Mouse (Mus musculus): ENCODE data around the gene Crybg3. TPM values are rescaled to one million over a fixed set of nuclear protein-coding genes. Genes with fewer than 3 reads are reported as not detected.

Crybg3 gene
- polyA plus RNA-seq, 1 experiment from 2014 or later, result 1.8 TPM

DNA sequence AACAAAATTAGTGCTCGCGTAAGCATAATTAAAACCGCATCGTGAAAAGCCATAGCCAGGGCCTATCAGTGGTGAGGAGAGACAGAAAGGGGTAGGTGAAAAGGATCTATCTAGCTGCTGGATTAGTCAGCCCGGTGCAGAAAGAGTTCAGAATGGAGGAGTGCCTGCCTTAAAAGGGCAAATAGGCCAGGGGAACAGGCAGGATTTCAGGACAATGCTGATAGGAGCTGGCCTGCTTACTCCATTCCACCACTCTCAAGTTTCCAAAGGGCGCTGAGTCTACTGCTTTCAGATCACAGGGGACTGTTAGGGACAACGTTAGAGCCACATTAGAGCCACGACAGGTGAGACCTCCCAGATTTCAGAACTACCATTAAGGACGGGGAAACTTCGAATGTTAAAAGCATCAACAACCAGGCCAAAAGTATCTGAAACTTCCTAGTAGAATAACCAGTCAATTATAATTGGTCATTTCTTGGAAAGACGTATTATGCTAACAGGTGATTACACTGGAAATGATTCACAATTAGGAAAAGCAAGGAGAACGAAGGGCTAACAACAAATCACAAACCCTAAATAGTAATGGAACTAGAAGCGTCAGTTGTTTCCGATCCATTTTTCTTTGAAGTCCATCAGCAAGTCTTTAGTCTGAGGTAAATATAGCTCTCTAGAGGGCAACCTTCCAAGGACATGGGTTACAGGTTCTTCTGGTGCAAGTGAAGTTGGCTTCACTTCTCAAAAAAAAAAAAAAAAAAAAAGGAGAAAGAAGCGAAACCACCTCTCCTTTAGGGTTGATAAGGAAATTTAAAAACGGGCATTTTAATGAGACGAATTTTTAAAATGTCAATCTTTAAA is 1.1 kb downstream of the Crybg3 start:
- 0 out of 2 replicates have a peak, but pooled peaks cover 5% of the 10 kb centered on the region for H3K27me3 ChIP-seq (replicated peaks)
- H3K4me1 ChIP-seq, result peaks cover 28% of the 10 kb centered on the region
- no peaks in the 10 kb centered on the region for H3K36me3 ChIP-seq
- WGBS, result 20% methylated on average over 17 of the region's 17 CpGs
- no peaks in the 10 kb centered on the region for H3K9me3 ChIP-seq (replicated peaks)
- H3K4me2 ChIP-seq, result peak overlapping the region; percentile 88
- peak overlapping the region; percentile 65 for H3K4me3 ChIP-seq (replicated peaks)
- no peak overlapping the region for H3K27ac ChIP-seq (replicated peaks)
- no peak overlapping the region for H3K9ac ChIP-seq (replicated peaks)
- ATAC-seq (ENCODE audit: low FRiP score), result no peak

DNA sequence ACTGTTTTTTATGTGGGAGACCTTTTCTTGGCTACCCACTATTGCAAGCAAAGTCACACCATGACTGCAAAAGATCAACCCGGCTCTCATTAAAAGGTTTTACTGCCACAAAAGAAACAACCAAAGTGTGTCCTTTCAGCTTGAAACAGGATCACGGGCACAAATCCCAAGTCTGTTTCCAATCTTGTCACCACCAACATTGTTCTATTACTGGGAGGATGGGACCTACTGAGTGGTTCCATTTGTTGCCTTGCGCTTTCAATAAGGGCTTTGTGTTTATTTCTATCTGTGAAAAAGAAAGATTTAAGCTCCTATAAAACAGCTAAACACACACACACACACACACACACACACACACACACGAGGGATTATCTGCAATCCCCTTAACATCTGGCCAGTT is 1.8 kb downstream of the Crybg3 start:
- Histone ChIP-seq H3K9ac (replicated peaks) (no peak overlapping the region), H3K27me3 (replicated peaks) (0 out of 2 replicates have a peak, but pooled peaks cover 5% of the 10 kb centered on the region), H3K4me3 (replicated peaks) (no peak overlapping the region; the same call in 1 of the 2 replicates), H3K9me3 (replicated peaks) (no peaks in the 10 kb centered on the region), H3K36me3 (no peaks in the 10 kb centered on the region), H3K27ac (replicated peaks) (no peak overlapping the region), H3K4me1 (peaks cover 22% of the 10 kb centered on the region), H3K4me2 (peak overlapping the region; percentile 88)
- no peak for ATAC-seq (ENCODE audit: low FRiP score)
- WGBS, result 23% methylated on average over 4 of the region's 4 CpGs

- Histone ChIP-seq H3K4me1 (peaks cover 22% of the 10 kb centered on the region), H3K9ac (replicated peaks) (no peak overlapping the region)
- WGBS, result 98% methylated on average over 6 of the region's 6 CpGs
Measured at GRCm38 (mm10) chr16:59597256-59597655, 3.5 kb downstream of the Crybg3 start.

GRCm38 (mm10) chr16:59594714-59595113 is 6.1 kb downstream of the Crybg3 start:
- no peak overlapping the region for H3K4me2 ChIP-seq
- 86% methylated on average over 3 of the region's 3 CpGs for WGBS
- no peak overlapping the region for H3K27ac ChIP-seq (replicated peaks)
- no peak overlapping the region for H3K4me3 ChIP-seq (replicated peaks)
- H3K4me1 ChIP-seq, result peaks cover 8% of the 10 kb centered on the region
- no peaks in the 10 kb centered on the region for H3K27me3 ChIP-seq (replicated peaks)
- H3K36me3 ChIP-seq, result no peaks in the 10 kb centered on the region
- H3K9me3 ChIP-seq (replicated peaks), result no peaks in the 10 kb centered on the region
- H3K9ac ChIP-seq (replicated peaks), result no peak overlapping the region
- no peak for ATAC-seq (ENCODE audit: low FRiP score)

More at GRCm38 (mm10) chr16:59597256-59597655, 3.5 kb downstream of the Crybg3 start:
- Histone ChIP-seq H3K9me3 (replicated peaks) (no peaks in the 10 kb centered on the region), H3K27ac (replicated peaks) (no peak overlapping the region), H3K27me3 (replicated peaks) (0 out of 2 replicates have a peak, but pooled peaks cover 2% of the 10 kb centered on the region), H3K36me3 (no peaks in the 10 kb centered on the region), H3K4me3 (replicated peaks) (no peak overlapping the region), H3K4me2 (no peak overlapping the region)
- no peak for ATAC-seq (ENCODE audit: low FRiP score)

DNA sequence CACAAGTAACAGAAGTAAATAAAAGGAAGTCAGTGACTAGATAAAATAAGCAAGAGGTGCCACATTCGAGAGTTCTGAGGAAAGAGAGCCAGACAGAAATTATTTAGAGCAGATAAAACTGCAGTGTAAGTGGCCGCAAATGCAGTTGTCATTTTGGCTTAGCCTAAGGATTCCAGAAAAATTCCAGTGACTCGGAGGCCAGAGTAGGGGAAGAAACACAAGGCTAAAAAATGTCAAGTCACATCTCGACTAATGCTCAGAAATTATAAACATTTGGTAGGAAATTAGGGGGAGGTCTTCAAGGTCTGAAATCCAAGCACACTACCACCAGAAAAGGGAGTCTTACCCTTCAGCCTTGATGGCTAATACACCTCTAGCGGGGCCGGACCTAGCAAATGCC is 10.0 kb downstream of the Crybg3 start:
- H3K4me1 ChIP-seq, result peaks cover 8% of the 10 kb centered on the region; the same call in 1 of the 2 replicates
- 82% methylated on average over 6 of the region's 6 CpGs for WGBS
- no peak for ATAC-seq (ENCODE audit: low FRiP score)

GRCm38 (mm10) chr16:59588351-59589025 is 12.3 kb downstream of the Crybg3 start:
- H3K27me3 ChIP-seq (replicated peaks), result no peaks in the 10 kb centered on the region
- WGBS, result 61% methylated on average over 13 of the region's 13 CpGs
- no peak overlapping the region for H3K27ac ChIP-seq (replicated peaks)
- no peak overlapping the region for H3K4me2 ChIP-seq
- H3K9ac ChIP-seq (replicated peaks), result no peak overlapping the region
- no peaks in the 10 kb centered on the region for H3K36me3 ChIP-seq
- ATAC-seq (ENCODE audit: low FRiP score), result peak; percentile 43; the same call in 1 of the 2 replicates
- peaks cover 8% of the 10 kb centered on the region; the same call in 1 of the 2 replicates for H3K4me1 ChIP-seq
- H3K9me3 ChIP-seq (replicated peaks), result no peaks in the 10 kb centered on the region
- H3K4me3 ChIP-seq (replicated peaks), result no peak overlapping the region

More for the DNA sequence above, 10.0 kb downstream of the Crybg3 start:
- H3K9ac ChIP-seq (replicated peaks), result no peak overlapping the region
- H3K36me3 ChIP-seq, result no peaks in the 10 kb centered on the region
- H3K9me3 ChIP-seq (replicated peaks), result no peaks in the 10 kb centered on the region
- no peak overlapping the region for H3K27ac ChIP-seq (replicated peaks)
- no peak overlapping the region for H3K4me2 ChIP-seq
- H3K4me3 ChIP-seq (replicated peaks), result no peak overlapping the region
- H3K27me3 ChIP-seq (replicated peaks), result no peaks in the 10 kb centered on the region

DNA sequence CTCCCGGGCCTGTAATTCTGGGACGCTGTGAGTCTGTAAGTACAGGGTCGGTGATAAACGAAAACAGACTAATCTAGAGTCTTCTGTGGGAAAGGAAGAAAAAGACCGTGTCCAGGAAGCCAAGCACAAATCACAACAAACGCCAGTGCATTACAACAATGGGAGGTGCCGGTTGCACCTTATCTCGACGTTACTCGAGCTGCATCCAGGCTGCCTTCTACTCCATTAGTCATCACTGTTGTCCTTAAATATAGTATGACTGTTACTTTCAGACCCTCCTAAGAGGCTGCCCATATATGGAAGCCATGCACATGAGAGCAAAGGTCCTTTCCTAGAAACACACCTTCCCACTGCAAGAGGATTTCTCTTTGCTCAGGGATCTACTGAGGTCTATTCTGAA is 13.0 kb downstream of the Crybg3 start:
- 71% methylated on average over 10 of the region's 10 CpGs for WGBS
- H3K27me3 ChIP-seq (replicated peaks), result no peaks in the 10 kb centered on the region
- no peak overlapping the region for H3K4me3 ChIP-seq (replicated peaks)
- no peak overlapping the region for H3K4me2 ChIP-seq
- peaks cover 8% of the 10 kb centered on the region; the same call in 1 of the 2 replicates for H3K4me1 ChIP-seq
- H3K9me3 ChIP-seq (replicated peaks), result no peaks in the 10 kb centered on the region
- H3K36me3 ChIP-seq, result no peaks in the 10 kb centered on the region
- no peak overlapping the region for H3K9ac ChIP-seq (replicated peaks)
- no peak for ATAC-seq (ENCODE audit: low FRiP score)
- no peak overlapping the region for H3K27ac ChIP-seq (replicated peaks)

DNA sequence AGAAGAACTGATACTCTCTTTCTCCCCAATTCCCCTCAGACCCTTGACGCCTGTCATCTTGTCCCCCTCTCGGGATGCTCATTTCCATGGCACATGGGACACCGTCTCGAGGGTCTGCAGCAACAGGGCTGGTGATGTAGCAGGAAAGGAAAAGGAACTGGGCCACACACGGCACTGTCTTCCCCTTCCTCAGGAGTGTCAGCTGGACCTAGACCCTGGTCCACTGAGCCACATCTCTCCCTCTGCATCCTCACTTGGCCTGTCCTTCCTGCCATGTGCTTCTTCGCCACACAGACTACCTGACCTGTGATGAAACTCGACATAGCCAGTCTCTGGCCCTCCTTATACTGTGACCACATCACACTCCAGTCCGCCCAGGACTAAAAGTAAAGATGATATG is 13.9 kb downstream of the Crybg3 start:
- Histone ChIP-seq H3K4me3 (replicated peaks) (no peak overlapping the region), H3K4me1 (peaks cover 8% of the 10 kb centered on the region; the same call in 1 of the 2 replicates), H3K27ac (replicated peaks) (no peak overlapping the region), H3K36me3 (no peaks in the 10 kb centered on the region), H3K4me2 (no peak overlapping the region), H3K9ac (replicated peaks) (no peak overlapping the region), H3K9me3 (replicated peaks) (no peaks in the 10 kb centered on the region), H3K27me3 (replicated peaks) (no peaks in the 10 kb centered on the region)
- no peak for ATAC-seq (ENCODE audit: low FRiP score)
- 90% methylated on average over 8 of the region's 8 CpGs for WGBS

- WGBS, result 72% methylated on average over 6 of the region's 6 CpGs
- Histone ChIP-seq H3K36me3 (no peaks in the 10 kb centered on the region), H3K9ac (replicated peaks) (no peak overlapping the region), H3K27me3 (replicated peaks) (no peaks in the 10 kb centered on the region), H3K4me3 (replicated peaks) (no peak overlapping the region), H3K4me1 (peaks cover 8% of the 10 kb centered on the region; the same call in 1 of the 2 replicates), H3K9me3 (replicated peaks) (no peaks in the 10 kb centered on the region), H3K4me2 (no peak overlapping the region), H3K27ac (replicated peaks) (no peak overlapping the region)
- ATAC-seq (ENCODE audit: low FRiP score), result no peak
Measured at GRCm38 (mm10) chr16:59586276-59586675, 14.5 kb downstream of the Crybg3 start.

DNA sequence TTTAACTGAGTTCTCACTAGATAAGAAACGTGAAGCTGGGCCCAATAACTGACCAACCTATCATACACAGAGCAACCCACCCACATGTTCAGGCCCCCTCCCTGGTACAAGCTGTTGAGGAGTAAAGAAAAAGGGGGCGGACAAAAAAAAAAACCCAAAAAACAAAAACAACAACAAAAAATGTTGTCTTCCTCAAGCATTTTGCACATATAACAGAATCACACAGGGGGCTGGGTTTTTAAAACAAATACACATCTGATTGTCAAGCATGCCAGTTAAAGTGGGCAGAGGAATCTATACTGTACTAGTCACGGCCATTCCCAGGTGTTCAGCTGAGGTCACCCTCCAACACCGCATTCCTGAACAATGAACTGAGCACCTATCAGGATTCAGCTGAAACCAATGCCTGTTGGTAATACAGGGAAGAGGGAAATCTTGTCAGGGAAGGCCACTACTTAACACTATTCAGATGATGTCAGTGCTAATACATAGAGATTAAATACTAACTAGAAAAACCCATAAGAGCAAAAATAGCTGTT is 15.0 kb downstream of the Crybg3 start:
- Histone ChIP-seq H3K9ac (replicated peaks) (no peak overlapping the region), H3K9me3 (replicated peaks) (no peaks in the 10 kb centered on the region), H3K27me3 (replicated peaks) (no peaks in the 10 kb centered on the region), H3K4me2 (no peak overlapping the region), H3K4me1 (peaks cover 8% of the 10 kb centered on the region; the same call in 1 of the 2 replicates), H3K36me3 (no peaks in the 10 kb centered on the region), H3K27ac (replicated peaks) (no peak overlapping the region), H3K4me3 (replicated peaks) (no peak overlapping the region)
- 90% methylated on average over 4 of the region's 4 CpGs for WGBS
- no peak for ATAC-seq (ENCODE audit: low FRiP score)

DNA sequence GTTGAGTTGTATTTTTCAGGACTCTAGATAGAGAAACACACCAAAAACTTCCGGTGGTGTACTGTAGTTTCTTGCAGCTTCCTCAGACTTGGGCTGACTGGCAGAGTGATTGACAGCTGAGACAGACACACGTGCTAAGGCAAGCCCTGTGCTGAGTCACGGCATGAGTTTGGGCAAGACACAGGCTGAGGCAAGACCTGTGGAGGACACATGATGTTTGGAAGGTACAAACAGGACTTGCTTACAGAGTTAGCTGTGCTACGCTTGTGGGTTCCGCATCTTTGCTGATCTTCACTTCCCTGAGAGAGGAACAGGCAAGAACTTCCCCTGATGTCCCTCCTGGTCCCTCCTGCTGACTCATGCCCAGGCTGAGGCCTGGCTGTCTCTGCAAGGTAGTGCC is 17.3 kb downstream of the Crybg3 start:
- no peak for ATAC-seq (ENCODE audit: low FRiP score)
- no peaks in the 10 kb centered on the region for H3K27me3 ChIP-seq (replicated peaks)
- no peak overlapping the region for H3K27ac ChIP-seq (replicated peaks)
- H3K9ac ChIP-seq (replicated peaks), result no peak overlapping the region
- H3K4me1 ChIP-seq, result peaks cover 6% of the 10 kb centered on the region; the same call in 1 of the 2 replicates
- WGBS, result 91% methylated on average over 5 of the region's 5 CpGs
- H3K4me2 ChIP-seq, result no peak overlapping the region
- H3K9me3 ChIP-seq (replicated peaks), result no peaks in the 10 kb centered on the region
- H3K36me3 ChIP-seq, result no peaks in the 10 kb centered on the region
- no peak overlapping the region for H3K4me3 ChIP-seq (replicated peaks)

Data from neural tube, embryonic 15.5 days (tissue).